Mouse (Mus musculus) heart, postnatal 10 days (tissue): ENCODE data around the gene Rrm2. TPM values are rescaled to one million over a fixed set of nuclear protein-coding genes. Genes with fewer than 3 reads are reported as not detected.
"Not testable (repeated sequence)": the region's sequence is repeated elsewhere in the genome, so short reads cannot be mapped to it uniquely, and the experiment has no call there.

Experiments used
- DNase-seq, 2 experiments: peaks; one replicate each; pipeline ENCODE4 v3.0.0; 2021
- intact Hi-C: fragments of 180-260 bp; cut with DNase I; formaldehyde crosslinking; loops from one replicate; pipeline ENCODE4 v1.15.1; 2025
- total RNA-seq, 2 experiments: library from RNA; stranded (reverse); gene quantifications; 2 replicates each; pipeline ENCODE4 v1.2.3; 2021

Rrm2 gene
- 10 to 100 TPM; 44.3 to 46.4 TPM for total RNA-seq

DNA sequence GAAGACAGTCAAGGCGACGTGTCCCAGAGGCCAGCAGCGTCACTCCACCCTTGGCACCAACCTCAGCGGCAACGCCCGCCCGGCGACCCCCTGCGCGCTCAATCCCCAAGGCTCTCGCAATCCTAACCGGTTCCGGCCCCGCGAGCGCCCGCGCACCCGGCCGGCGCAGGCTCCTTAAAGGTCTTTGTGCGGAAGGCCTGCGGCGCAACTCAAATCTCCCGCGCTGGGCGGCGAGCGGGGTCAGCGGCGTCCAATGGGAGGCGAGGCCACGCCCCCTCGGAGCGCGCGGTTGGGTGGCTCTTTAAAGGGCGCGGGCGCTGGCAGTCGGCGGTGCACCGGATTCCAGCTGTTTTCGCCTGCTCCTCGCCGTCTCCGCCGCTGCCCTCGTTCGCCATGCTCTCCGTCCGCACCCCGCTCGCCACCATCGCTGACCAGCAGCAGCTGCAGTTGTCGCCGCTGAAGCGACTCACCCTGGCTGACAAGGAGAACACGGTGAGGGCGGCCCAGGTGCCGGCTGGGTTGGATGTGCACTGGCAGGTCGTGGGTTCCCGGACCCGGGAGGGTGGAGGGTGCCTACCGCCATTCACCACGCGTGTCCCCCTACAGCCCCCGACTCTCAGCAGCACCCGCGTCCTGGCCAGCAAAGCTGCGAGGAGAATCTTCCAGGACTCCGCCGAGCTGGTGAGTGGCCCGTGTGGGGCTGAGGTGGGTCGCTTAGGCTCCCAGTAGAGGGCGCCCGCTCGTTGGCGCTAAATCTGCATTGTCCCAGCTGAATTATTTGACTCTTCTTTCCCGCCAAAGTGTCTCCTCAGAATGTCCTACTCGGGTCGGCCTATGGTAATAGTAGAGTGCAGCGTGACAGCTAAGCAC, at the start of gene Rrm2:
Rrm2 (plus strand) TSS at position 288 of the 870 bp plus-strand sequence.
- DNase-seq = peak; percentile 96
- intact Hi-C loops = loop anchor here (2.0 kb wide), 1 partner anchor 125 kb away; no protein-coding TSS in a partner anchor

DNA sequence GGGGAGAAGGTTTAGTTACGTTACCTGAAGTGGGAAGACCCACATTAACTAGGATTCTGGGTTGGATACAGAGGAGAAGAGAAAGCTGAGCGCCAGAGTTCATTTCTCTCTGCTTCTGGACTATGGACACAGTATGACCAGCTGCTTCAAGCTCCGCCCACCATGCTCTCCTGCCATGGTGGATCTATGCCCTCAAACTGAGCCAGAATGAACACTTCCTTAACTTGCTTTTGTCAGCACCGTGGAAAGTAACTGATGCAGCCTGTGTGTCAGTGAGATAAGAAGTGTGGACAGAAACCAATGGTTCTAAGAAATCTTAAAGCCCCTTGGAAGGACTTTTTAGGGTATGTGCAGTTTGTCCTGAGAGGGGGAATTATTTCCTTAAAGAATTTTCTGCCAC, 49.0 kb upstream of the Rrm2 start:
- intact Hi-C loops = no loop called here
- DNase-seq = no peak

DNA sequence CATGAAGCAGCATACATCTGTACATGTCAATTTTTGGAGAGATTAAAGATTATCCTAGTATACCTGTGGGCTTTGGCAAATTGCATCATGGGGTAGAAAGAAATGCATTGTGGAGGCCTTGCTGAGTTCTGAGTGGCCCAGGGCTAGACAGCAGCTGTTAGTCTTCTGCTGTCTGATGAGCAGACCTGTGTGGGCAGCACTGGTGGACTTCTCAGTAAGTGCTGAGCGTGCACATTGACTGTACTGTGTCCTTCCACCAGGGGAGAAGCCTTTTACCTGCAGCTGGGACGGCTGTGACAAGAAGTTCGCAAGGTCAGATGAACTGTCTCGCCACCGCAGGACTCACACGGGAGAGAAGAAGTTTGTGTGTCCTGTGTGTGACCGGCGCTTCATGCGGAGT, 48.1 kb upstream of the Rrm2 start:
- DNase-seq = no peak
- intact Hi-C loops = no loop called here

DNA sequence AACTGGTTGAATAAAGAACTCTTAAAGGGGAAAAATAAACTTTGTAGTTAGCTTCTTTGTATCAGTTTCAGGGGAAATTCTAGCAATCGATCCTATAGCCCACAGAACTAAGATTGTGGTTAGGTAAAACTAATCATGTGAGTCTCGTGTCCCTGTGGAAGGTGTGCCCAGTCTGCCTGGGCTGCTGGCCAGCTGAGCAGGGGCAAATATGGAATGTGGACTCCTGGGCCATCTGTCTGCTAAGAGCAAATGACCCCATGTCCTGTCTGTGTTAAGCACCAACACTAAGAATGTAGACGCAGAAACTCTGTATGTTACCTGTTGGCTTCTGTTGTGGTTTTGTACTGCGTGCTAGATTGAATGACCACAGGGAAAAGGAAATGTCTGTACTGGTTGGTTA, 46.9 kb upstream of the Rrm2 start:
- intact Hi-C loops = no loop called here
- DNase-seq = peak; percentile 63 to 67

GRCm38 (mm10) chr12:24662131-24662530, 45.9 kb upstream of the Rrm2 start:
- intact Hi-C loops = no loop called here
- DNase-seq = no peak

GRCm38 (mm10) chr12:24680096-24680491, 27.9 kb upstream of the Rrm2 start:
- peak; percentile 76 to 78 for DNase-seq
- intact Hi-C loops = no loop called here

DNA sequence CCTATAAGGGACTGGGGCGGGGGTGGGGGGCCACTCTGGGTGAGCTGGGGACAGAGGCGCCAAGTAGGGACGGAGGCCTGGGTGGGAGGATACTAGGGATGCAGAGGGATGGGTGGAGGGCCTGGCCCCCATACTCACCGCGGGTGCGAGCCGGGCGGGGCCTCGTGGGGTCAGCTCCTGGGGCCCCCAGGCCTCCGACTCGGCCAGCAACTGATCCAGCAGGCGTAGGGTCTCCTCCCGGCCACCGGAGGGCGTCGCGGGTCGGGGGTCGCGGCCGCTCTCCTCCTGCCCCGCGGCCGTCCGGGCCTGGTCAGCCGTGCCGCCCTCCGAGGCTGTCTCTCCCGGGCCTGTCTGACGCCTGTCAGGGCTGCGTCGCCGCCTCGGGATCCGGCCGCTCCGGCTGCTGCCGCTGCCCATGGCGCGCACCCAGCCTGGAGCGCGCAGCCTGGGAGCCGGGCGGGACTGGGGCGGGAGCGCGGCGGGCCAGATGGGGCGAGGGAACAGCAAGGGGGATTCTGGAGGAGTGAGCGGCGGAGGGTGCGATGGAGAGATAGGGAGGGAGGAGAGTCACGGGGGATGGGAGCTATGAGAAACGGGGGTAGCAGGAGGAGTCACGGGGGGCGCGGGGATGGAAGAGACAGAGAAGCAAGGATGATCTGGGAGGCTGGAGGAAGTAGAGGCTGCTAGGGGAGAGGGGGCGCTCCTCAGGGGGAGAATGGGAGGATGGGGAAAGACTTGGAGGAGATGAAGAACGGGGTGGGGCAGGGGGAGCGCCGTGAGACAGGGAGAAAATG, 27.4 kb upstream of the Rrm2 start:
- intact Hi-C loops = no loop called here
- DNase-seq = peak; percentile 52

GRCm38 (mm10) chr12:24681286-24682023, 26.6 kb upstream of the Rrm2 start, which contains the start of gene Cys1:
Gene Cys1 (minus strand): TSS chr12:24681813.
- DNase-seq = peak; percentile 40 to 47
- intact Hi-C loops = no loop called here

DNA sequence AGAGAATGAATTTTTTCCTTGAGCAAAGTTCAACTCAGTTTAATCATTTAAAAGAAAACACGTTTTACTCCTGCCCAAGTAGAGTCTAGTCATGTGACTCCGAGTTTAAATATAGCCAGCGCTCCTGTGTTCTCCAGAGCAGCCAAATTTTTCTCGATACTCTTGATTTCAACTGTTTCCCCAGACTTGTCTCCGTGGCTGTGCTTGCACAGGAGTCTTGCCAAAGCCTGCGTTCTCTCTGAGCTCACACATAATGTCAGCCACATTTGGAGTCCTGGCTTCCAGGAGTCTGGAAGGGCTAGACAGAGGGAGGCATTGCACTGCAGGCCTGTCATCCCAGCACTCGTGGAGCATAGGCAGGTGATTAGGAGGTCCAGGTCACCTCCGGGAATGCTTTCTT, 25.5 kb upstream of the Rrm2 start:
- intact Hi-C loops = no loop called here

DNA sequence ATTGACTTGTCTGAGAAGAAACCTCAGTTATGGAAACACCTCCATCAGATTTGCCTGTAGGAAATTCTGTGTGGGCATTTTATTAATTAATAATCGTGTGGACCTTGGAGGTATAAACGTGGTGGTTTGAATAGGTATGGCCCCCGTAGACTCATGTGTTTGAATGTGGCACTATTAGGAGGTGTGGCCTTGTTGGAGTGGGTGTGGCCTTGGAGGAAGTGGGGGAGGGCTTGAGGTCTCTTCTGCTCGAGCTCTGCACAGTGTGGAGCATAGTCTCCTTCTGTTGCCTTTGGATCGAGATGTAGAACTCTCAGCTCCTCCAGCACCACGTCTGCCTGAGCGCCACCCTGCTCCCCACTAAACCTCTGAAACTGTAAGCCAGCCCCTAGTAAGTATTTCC, 24.6 kb upstream of the Rrm2 start:
- no peak for DNase-seq
- intact Hi-C loops = no loop called here

More for the DNA sequence above, 25.5 kb upstream of the Rrm2 start:
- DNase-seq = peak; percentile 66 to 70

- intact Hi-C loops = no loop called here
- DNase-seq = no peak
These were observed 21.9 kb upstream of the Rrm2 start for GRCm38 (mm10) chr12:24686038-24686695.

DNA sequence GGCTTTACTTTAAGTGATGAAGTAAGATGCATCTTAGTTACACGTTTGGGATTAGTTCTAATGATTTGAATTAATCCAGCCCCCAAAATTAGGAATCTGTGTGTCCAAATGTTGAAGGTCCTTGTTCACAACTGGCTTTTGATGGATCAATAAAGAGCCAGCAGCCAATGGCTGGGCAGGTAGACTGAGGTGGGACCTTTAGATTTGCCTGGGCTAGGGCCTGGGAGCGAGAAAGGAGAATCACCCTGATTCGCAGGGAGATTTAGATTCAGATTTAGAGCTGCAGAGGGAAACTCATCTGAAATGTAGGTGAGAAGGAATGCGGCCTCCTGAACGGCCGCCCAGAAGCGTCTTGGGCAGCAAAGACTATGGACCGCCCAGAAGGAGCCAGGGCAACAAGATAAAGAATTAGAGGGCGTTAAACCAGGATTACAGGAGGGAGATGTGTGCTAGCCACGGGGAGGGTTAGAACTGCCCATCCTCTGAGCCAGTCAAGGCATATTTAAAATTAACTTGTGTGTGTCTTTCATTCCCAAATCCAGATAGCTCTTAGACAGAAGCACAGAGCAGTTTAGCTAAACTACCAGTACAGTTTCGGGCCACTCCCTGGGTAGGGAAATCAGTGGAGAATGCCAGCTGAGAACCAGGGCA, 21.2 kb upstream of the Rrm2 start:
- no peak for DNase-seq
- intact Hi-C loops = no loop called here

DNA sequence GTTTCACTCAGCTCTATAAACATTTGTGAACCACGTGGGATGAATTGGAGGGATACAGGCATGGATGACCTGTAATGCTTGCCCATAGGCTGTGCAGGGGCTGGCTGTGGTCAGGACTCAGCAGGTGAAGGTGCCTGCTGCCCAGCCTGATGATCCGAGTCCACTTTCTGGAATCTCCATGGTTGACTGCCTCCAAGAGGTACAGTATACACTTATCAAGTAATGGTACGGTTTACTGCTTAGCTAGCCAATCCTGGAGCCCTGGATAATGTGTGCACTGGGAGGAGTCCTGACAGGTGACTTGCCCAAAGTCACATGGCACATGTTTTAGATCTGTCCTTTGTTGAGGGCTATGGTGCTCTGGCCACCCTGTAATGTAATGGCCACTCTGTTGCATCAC, 17.7 kb upstream of the Rrm2 start:
- DNase-seq = no peak
- intact Hi-C loops = no loop called here

- peak; percentile 91 to 95 for DNase-seq
- intact Hi-C loops = loop anchor here (1.0 to 2.0 kb wide), 4 partner anchors 21 to 226 kb away; no protein-coding TSS in a partner anchor
These were observed 11.2 kb upstream of the Rrm2 start for GRCm38 (mm10) chr12:24696500-24697483.

DNA sequence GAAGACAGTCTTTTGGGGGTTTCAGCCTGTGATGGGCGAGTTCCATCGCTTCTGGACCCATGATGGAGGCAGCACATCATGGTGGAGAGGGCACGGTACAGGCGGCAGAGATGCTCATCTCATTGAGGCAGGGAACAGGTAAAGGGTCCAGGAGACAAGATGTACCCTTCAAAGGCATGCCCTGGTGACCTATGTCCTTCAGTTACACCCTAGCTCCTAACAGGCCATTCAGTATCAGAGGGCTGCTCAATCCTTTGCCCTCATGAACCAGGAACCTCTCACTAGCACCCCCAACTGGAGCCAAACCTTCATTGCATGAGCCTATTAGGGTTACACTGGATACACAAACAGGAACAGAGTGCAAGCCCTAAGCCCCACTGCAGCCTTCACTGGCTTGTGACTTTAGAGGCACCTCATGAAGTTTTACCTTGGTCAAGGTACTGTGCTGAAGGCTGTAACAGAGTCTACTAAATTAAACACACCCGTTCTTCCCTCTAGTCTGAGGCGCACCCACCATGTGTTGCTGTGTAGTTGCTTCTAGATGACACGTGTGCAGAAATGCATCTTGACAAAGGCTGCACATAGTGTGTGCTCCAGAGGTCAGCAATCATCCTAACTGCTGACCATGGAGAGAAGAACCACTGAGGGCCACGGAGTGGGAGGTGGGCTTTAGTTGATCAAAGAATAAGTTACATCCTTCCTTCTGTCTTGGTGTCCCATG, 10.4 kb upstream of the Rrm2 start:
- DNase-seq = no peak
- intact Hi-C loops = loop anchor here (1.0 to 2.0 kb wide), 4 partner anchors 22 to 227 kb away; no protein-coding TSS in a partner anchor

- intact Hi-C loops = no loop called here
- no peak for DNase-seq
These were observed 9.5 kb upstream of the Rrm2 start for GRCm38 (mm10) chr12:24698514-24698913.

DNA sequence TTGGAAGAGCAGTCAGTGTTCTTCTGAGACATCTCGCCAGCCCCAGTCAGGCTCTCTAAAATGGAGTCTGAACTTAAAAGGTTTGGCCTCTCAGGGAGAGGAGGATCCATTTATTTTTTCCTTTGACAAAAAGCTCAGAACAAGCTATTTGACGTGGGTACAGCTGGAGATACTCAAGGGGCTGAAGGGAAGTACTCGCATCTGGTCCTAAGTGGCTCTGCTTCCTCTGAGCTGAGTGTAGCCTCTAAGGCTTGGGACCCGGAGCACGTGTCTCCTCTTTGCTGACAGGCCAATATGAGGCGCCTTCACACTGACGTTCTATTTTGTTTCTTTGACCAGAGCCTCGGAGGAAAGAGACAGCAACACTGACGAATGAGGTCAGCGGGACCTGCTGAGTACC, 8.5 kb upstream of the Rrm2 start:
- DNase-seq = no peak
- intact Hi-C loops = no loop called here

- intact Hi-C loops, DNase-seq: not testable (repeated sequence)
These were observed 6.4 kb upstream of the Rrm2 start for GRCm38 (mm10) chr12:24701621-24702020.
